Mouse (Mus musculus) small intestine, adult 2 months (tissue): Measurements from ENCODE around the gene Tcp1. TPM values are rescaled to one million over a fixed set of nuclear protein-coding genes. Genes with fewer than 3 reads are reported as not detected.
"Not testable (repeated sequence)": the region's sequence is repeated elsewhere in the genome, so short reads cannot be mapped to it uniquely, and the experiment has no call there.

ENCODE experiments used
- H3K27ac ChIP-seq: fragments of 200-500 bp; 2 replicates; pipeline ENCODE4 v1.5.1; 2012; ENCODE audit warnings: low read depth, low read length, control low read depth, inconsistent platforms; ENCODE audit not compliant: insufficient read depth
- H3K27me3 ChIP-seq: fragments of 200-500 bp; 2 replicates; pipeline ENCODE4 v1.6.1; 2012; ENCODE audit warnings: mild to moderate bottlenecking, moderate library complexity, low read length, inconsistent platforms; ENCODE audit not compliant: control insufficient read depth, insufficient read depth
- H3K36me3 ChIP-seq: fragments of 200-500 bp; 2 replicates; pipeline ENCODE4 v1.6.1; 2012; ENCODE audit warnings: mild to moderate bottlenecking, low read length, control low read depth, inconsistent platforms; ENCODE audit not compliant: control insufficient read depth, insufficient read depth
- H3K4me1 ChIP-seq: fragments of 200-500 bp; 2 replicates; pipeline ENCODE4 v1.6.1; 2012; ENCODE audit warnings: low read length, inconsistent platforms, mixed read lengths; ENCODE audit not compliant: control insufficient read depth, insufficient read depth, insufficient read length
- H3K4me3 ChIP-seq: fragments of 200-500 bp; 2 replicates; pipeline ENCODE4 v1.5.1; 2012; ENCODE audit warnings: low read depth, mild to moderate bottlenecking, control low read depth, inconsistent platforms, low read length, moderate library complexity
- CTCF ChIP-seq: fragments of 200-500 bp; IDR thresholded peaks from 2 replicates; pipeline ENCODE4 v1.5.1; 2012; ENCODE audit warnings: low read depth, mild to moderate bottlenecking, control low read depth, inconsistent platforms, low read length, moderate library complexity, mixed read lengths; ENCODE audit not compliant: insufficient replicate concordance, insufficient read length; ENCODE audit errors: extremely low read depth
- POLR2A ChIP-seq: fragments of 200-500 bp; IDR thresholded peaks from 2 replicates; pipeline ENCODE4 v1.6.1; 2012; ENCODE audit warnings: low read depth, mild to moderate bottlenecking, control low read depth, inconsistent platforms, low read length, moderate library complexity
- WGBS: fragments of 180-500 bp; shearing (Covaris S2); methylation state at CpG from one replicate; pipeline ENCODE4 v1.1.7; 2018; 5-methylcytosine and 5-hydroxymethylcytosine counted together
- polyA plus RNA-seq: library from polyadenylated mRNA; depleted of rRNA; stranded (reverse); fragments of >200 nt; gene quantifications from 2 replicates; pipeline ENCODE4 v1.2.3, GENCODE M21; 2012

Tcp1 gene
- polyA plus RNA-seq, 1 experiment = 19.5 TPM

- H3K27me3 ChIP-seq = no peaks in the 10 kb centered on the region
- TF ChIP-seq POLR2A = no peak
- no peak for TF ChIP-seq CTCF
- WGBS = 27% methylated on average over 6 of the region's 6 CpGs
- no peak overlapping the region for H3K4me3 ChIP-seq
- H3K36me3 ChIP-seq = no peaks in the 10 kb centered on the region
- no peaks in the 10 kb centered on the region for H3K4me1 ChIP-seq
- H3K27ac ChIP-seq = no peak overlapping the region
Measured at GRCm38 (mm10) chr17:12886620-12887019, 28.9 kb upstream of the Tcp1 start.

DNA sequence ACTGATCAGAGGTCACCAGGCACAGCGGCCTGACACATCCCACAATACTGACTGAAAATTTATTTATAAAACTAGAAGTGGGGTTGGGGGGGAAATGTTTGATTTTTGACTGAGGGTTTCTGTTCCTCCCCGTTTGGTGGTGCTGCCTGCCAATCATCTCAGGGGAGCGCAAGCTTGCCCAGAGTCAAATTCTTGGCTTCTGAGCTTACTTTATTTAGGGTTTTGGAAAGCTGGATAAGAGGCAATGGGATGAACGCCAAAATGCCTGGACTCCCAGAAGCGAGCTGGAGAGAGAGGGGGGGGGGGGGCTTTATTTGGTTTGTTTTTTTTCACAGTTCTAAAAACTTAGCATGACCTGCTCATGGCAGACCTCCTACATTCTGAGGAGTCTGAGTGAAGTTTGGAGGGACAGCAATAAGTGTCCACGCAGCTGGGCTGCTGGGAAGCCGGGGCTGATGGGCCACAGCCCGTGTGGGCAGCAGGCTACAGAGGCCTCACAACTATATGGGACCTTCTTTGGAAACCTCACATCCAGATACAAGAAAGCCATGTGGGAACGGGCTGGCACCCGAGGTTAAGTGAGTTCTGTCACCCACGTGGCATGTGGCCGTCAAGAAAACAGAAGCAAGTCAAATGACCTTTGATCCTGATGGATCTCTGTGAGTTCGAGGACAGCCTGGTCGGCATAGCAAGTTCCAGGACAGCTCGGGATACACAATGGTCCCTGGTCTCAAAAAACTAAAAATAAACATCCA lies 28.3 kb upstream of the Tcp1 start:
- Histone ChIP-seq H3K4me3 (no peak overlapping the region), H3K4me1 (no peaks in the 10 kb centered on the region), H3K27me3 (no peaks in the 10 kb centered on the region), H3K36me3 (no peaks in the 10 kb centered on the region), H3K27ac (no peak overlapping the region)
- no peak for TF ChIP-seq POLR2A
- no peak for TF ChIP-seq CTCF
- WGBS = 66% methylated on average over 15 of the region's 15 CpGs

- 85% methylated on average over 4 of the region's 4 CpGs for WGBS
- Histone ChIP-seq H3K36me3 (no peaks in the 10 kb centered on the region), H3K4me3 (no peak overlapping the region), H3K27me3 (no peaks in the 10 kb centered on the region), H3K27ac (no peak overlapping the region), H3K4me1 (no peaks in the 10 kb centered on the region)
- no peak for TF ChIP-seq CTCF
- TF ChIP-seq POLR2A = no peak
Measured at GRCm38 (mm10) chr17:12891054-12891453, 24.4 kb upstream of the Tcp1 start.

DNA sequence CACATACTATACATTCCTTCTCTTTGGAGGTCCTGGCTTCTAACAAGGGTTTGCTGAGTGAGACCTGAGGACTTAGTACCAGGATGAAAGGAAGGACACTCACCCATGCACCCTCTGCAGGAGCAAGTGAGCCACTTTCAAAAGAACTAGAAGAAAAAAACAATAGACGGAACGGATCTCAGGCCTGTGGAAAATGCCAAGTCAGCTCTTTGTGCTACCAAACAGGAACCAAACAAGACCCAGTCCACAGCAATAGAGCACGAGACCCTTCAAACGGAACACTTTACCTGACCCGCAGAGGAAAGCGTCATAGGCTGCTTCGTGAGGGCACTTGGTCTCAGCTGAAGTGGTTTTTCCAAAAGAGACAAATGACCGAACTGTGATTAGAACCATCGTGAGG lies 23.5 kb upstream of the Tcp1 start:
- H3K4me1 ChIP-seq = no peaks in the 10 kb centered on the region
- H3K27me3 ChIP-seq = no peaks in the 10 kb centered on the region
- no peak overlapping the region for H3K27ac ChIP-seq
- TF ChIP-seq POLR2A = no peak
- TF ChIP-seq CTCF = no peak
- peaks cover 2% of the 10 kb centered on the region; the same call in 1 of the 2 replicates for H3K36me3 ChIP-seq
- 94% methylated on average over 9 of the region's 9 CpGs for WGBS
- H3K4me3 ChIP-seq = no peak overlapping the region

DNA sequence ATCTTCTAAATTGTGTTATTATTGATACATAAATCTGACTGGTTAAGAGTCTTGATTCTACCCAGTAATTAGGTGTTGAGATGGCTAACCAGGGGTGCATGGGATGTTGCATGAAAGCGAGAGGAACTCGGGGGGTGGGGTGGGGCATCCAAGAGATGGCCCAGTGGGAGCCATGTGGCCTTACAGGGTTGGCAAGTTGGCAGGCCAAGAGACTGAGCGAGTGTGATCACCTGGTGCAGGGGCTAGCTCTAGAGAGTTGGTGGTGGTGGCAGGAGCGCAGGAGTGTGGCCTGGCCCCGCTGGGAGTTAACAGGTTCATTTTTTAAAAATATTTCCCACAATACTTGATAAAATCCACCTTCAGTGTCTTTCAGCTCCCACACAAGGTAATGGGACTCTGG lies 17.8 kb upstream of the Tcp1 start:
- TF ChIP-seq CTCF (no peak), POLR2A (no peak)
- 95% methylated on average over 5 of the region's 5 CpGs for WGBS
- Histone ChIP-seq H3K4me3 (no peak overlapping the region), H3K27ac (no peak overlapping the region), H3K4me1 (no peaks in the 10 kb centered on the region), H3K36me3 (peaks cover 12% of the 10 kb centered on the region), H3K27me3 (no peaks in the 10 kb centered on the region)

DNA sequence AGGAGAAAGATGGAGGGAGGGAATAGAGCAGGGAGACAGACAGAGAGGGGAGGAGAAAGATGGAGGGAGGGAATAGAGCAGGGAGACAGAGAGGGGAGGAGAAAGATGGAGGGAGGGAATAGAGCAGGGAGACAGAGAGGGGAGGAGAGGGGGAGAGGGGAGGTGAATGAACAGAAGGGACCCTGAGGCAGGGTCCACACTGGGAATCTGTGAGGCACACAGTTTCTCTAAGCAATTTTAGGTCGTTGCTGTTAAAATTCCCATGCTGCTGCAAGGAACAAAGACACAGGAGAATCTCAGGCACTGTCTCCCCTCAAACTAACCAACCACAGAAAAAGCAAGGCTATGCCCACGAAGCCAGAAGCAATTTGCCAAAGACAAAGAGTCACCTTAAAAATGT lies 16.9 kb upstream of the Tcp1 start:
- peaks cover 15% of the 10 kb centered on the region for H3K36me3 ChIP-seq
- not testable (repeated sequence) for H3K4me1 ChIP-seq, H3K27me3 ChIP-seq, H3K4me3 ChIP-seq, H3K27ac ChIP-seq
- 60% methylated on average over 2 of the region's 2 CpGs for WGBS

GRCm38 (mm10) chr17:12902291-12902690 lies 13.2 kb upstream of the Tcp1 start:
- no peak for TF ChIP-seq POLR2A
- TF ChIP-seq CTCF = no peak
- Histone ChIP-seq H3K4me3 (no peak overlapping the region), H3K36me3 (peaks cover 24% of the 10 kb centered on the region), H3K27ac (no peak overlapping the region), H3K4me1 (no peaks in the 10 kb centered on the region), H3K27me3 (no peaks in the 10 kb centered on the region)
- 93% methylated on average over 6 of the region's 6 CpGs for WGBS
